Mouse (Mus musculus) neural tube, embryonic 13.5 days (tissue): Measurements from ENCODE around the gene Ace2. TPM values are rescaled to one million over a fixed set of nuclear protein-coding genes. Genes with fewer than 3 reads are reported as not detected.

ENCODE experiments used
- ATAC-seq: fragments of 200-750 bp; cut with Nextera tagmentation; 2 replicates; pipeline ENCODE4 v1.8.0; 2017; ENCODE audit warnings: low read depth, mild to moderate bottlenecking, moderate TSS enrichment, moderate library complexity
- H3K27ac ChIP-seq: fragments of 300-500 bp; sonication (generic); replicated peaks from 2 replicates; pipeline ENCODE4 v1.5.1; 2015; ENCODE audit warnings: moderate library complexity, mild to moderate bottlenecking, inconsistent platforms
- H3K27me3 ChIP-seq: fragments of 300-500 bp; sonication (generic); 2 replicates; pipeline ENCODE4 v1.6.1; 2015; ENCODE audit warnings: mild to moderate bottlenecking, inconsistent platforms
- H3K36me3 ChIP-seq: fragments of 300-500 bp; sonication (generic); 2 replicates; pipeline ENCODE4 v1.6.1; 2015; ENCODE audit warnings: mild to moderate bottlenecking, inconsistent platforms
- H3K4me1 ChIP-seq: fragments of 300-500 bp; sonication (generic); replicated peaks from 2 replicates; pipeline ENCODE4 v1.6.1; 2015; ENCODE audit warnings: inconsistent platforms
- H3K4me2 ChIP-seq: fragments of 300-500 bp; sonication (generic); 2 replicates; pipeline ENCODE4 v1.6.1; 2015; ENCODE audit warnings: inconsistent platforms, mild to moderate bottlenecking, moderate library complexity
- H3K4me3 ChIP-seq: fragments of 300-500 bp; sonication (generic); 2 replicates; pipeline ENCODE4 v1.5.1; 2015; ENCODE audit warnings: mild to moderate bottlenecking, inconsistent platforms
- H3K9ac ChIP-seq: fragments of 300-500 bp; sonication (generic); 2 replicates; pipeline ENCODE4 v1.6.1; 2015; ENCODE audit warnings: moderate library complexity, mild to moderate bottlenecking, inconsistent platforms
- H3K9me3 ChIP-seq: fragments of 300-500 bp; sonication (generic); 2 replicates; pipeline ENCODE4 v1.6.1; 2016; ENCODE audit warnings: inconsistent platforms
- whole genome bisulfite sequencing: fragments of 180-500 bp; shearing (Covaris S2); methylation state at CpG from one replicate; pipeline ENCODE4 v1.1.7; 2015; 5-methylcytosine and 5-hydroxymethylcytosine counted together
- polyA plus RNA-seq: library from polyadenylated mRNA; unstranded; fragments of >200 nt; fragmentation: Nextera tagmentation; extraction: Ambion mirVana; gene quantifications from 2 replicates; pipeline ENCODE4 v1.2.1, GENCODE M21; 2015

Gene Ace2
- not detected in 2 replicates for polyA plus RNA-seq

DNA sequence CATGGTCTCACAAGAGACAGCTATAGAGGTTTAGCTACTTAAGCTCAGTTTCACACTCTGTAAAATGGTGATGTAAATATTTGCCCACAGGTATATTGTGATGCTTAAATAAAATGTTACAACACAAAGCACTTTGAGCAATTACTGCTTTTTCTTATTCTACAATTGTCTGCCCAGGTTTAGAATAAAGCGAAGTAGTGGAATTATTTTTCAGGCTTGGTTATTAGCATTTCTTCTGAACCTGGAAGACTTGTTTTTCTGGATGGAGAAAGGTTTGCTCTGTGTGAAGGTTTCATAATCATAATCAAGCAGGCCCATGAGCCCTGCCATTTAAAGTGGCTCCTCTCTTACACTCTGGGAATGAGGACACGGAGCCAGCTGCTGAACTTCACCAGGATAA lies at the start of gene Ace2:
Gene Ace2 (plus strand): TSS at position 301 of the 400 bp plus-strand sequence.
- WGBS, result 90% methylated on average over 2 of the region's 2 CpGs
- no peak for ATAC-seq
- H3K27me3 ChIP-seq, result peaks cover 30% of the 10 kb centered on the region; the same call in 1 of the 2 replicates
- no peaks in the 10 kb centered on the region for H3K4me1 ChIP-seq
- H3K9me3 ChIP-seq, result no peaks in the 10 kb centered on the region
- no peak within 1 kb of the TSS for H3K4me3 ChIP-seq
- H3K9ac ChIP-seq, result no peak within 1 kb of the TSS
- H3K4me2 ChIP-seq, result no peak within 1 kb of the TSS
- no peak within 1 kb of the TSS for H3K27ac ChIP-seq
- no peaks in the 10 kb centered on the region for H3K36me3 ChIP-seq

GRCm38 (mm10) chrX:164089916-164090315 lies 49.2 kb upstream of the Ace2 start:
- Histone ChIP-seq H3K4me3 (no peak overlapping the region), H3K27me3 (peaks cover 40% of the 10 kb centered on the region), H3K9me3 (no peaks in the 10 kb centered on the region), H3K27ac (no peak overlapping the region), H3K4me2 (no peak overlapping the region), H3K4me1 (no peaks in the 10 kb centered on the region), H3K36me3 (no peaks in the 10 kb centered on the region), H3K9ac (no peak overlapping the region)
- 80% methylated on average over 11 of the region's 11 CpGs for WGBS
- ATAC-seq, result no peak

DNA sequence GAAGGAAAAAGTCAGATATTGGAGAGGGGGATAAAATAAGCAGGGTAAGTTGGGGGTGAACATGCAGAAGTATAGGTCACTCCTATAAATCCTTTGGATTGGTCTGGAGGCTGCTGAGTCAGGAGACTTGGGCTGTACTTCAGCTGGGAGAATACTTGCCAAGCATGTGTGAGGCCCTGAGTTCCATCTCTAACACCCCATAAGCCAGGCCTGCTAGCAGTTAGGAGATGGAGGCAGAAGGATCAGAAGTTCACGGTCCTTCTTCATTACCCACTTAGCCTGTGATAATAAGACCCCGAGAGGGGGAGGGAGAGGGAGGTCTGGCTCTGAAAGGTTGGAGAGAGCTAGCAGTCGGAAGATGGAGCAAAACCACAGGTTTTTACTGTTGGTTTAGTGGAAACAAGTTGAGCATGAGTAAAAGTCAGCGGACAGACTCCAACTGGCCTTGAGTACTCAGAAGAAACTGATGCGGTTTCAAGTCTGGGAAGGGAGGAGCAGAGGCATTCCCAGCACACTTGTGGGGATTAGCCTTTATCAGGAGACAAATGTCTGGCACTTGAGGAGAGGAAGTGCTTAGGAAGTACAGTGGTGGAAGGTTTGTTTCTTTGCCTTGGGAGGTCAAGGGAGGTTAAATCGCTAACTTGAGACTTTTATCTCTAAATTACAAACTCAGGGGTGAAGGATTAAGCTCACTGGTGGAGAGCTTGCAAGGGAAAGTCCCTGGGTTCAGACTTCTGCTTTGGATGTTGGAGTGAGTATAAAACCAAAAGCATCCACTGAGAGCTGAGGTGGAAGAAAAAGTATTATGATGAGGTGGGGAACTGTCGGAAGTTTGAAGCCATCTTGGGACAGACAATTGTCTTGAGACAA lies 46.6 kb upstream of the Ace2 start:
- Histone ChIP-seq H3K36me3 (no peaks in the 10 kb centered on the region), H3K4me1 (no peaks in the 10 kb centered on the region), H3K9me3 (no peaks in the 10 kb centered on the region), H3K4me3 (no peak overlapping the region), H3K27ac (no peak overlapping the region), H3K4me2 (no peak overlapping the region), H3K9ac (no peak overlapping the region), H3K27me3 (peaks cover 43% of the 10 kb centered on the region)
- no peak for ATAC-seq
- 71% methylated on average over 7 of the region's 7 CpGs for WGBS

DNA sequence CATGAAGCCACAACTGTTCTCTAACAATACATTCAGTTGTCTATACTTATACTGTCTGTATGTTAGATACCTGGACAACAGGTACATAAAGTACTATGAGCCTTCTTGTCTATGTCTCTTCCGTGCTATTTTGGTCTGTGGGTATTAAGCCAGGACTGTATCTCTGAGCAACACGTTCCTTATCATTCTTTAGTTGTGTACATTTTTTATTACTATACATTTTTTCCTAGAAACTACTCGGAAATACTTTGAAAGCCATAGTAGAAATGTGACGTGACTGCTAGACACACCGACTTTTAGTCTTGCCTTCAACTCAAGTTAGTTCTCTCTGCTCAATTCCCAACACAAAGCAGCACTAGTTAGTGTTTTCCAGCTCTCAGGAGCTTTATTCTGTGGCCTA lies 45.7 kb upstream of the Ace2 start:
- Histone ChIP-seq H3K9me3 (no peaks in the 10 kb centered on the region), H3K4me1 (no peaks in the 10 kb centered on the region), H3K4me3 (no peak overlapping the region), H3K27ac (no peak overlapping the region), H3K36me3 (no peaks in the 10 kb centered on the region), H3K4me2 (no peak overlapping the region), H3K9ac (no peak overlapping the region), H3K27me3 (peaks cover 40% of the 10 kb centered on the region)
- WGBS, result 83% methylated on average over 5 of the region's 5 CpGs
- no peak for ATAC-seq

DNA sequence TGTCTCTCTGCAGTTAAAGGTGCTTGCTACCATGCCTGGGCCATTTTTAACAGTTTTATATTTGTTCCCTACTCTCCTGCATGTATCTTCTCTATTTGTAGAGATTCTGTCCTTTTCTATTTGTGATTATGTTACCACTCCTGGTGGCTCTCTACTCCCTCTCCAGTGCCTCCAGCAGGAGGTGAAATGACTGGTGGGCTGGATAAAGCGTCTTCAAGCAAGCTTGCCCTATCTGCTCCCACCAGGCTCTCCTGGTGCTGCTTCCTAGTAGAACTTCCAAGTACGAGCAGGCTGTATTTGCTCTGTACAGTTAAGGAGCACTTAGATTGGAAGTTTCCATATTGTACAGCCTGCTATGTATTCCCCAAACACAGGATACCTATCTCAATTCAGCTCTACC lies 43.3 kb upstream of the Ace2 start:
- no peak overlapping the region for H3K9ac ChIP-seq
- H3K9me3 ChIP-seq, result no peaks in the 10 kb centered on the region
- H3K4me1 ChIP-seq, result no peaks in the 10 kb centered on the region
- H3K4me2 ChIP-seq, result no peak overlapping the region
- ATAC-seq, result no peak
- H3K27me3 ChIP-seq, result peaks cover 25% of the 10 kb centered on the region
- no peaks in the 10 kb centered on the region for H3K36me3 ChIP-seq
- whole genome bisulfite sequencing, result 78% methylated on average over 2 of the region's 2 CpGs
- no peak overlapping the region for H3K4me3 ChIP-seq
- H3K27ac ChIP-seq, result no peak overlapping the region

DNA sequence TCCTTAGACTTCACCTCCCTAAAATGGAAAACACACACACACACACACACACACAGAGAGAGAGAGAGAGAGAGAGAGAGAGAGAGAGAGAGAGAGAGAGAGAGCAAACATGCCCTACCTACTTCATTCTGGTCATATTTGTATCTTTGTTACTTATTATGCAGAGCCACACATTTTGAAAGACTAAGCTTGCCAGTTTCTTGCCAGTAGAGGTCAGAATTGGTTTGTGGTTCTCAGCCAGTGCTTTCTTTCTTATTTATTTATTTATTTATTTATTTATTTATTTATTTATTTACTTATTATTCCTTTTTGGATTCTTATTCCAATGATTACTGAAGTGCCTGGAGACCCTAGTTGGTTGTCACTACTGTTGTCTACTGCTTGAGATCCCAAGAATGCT lies 37.6 kb upstream of the Ace2 start:
- Histone ChIP-seq H3K9me3 (no peaks in the 10 kb centered on the region), H3K4me1 (0 out of 2 replicates have a peak, but pooled peaks cover 3% of the 10 kb centered on the region), H3K9ac (no peak overlapping the region), H3K4me2 (no peak overlapping the region), H3K27me3 (peaks cover 10% of the 10 kb centered on the region; the same call in 1 of the 2 replicates), H3K36me3 (no peaks in the 10 kb centered on the region), H3K27ac (no peak overlapping the region), H3K4me3 (no peak overlapping the region)
- ATAC-seq, result no peak

DNA sequence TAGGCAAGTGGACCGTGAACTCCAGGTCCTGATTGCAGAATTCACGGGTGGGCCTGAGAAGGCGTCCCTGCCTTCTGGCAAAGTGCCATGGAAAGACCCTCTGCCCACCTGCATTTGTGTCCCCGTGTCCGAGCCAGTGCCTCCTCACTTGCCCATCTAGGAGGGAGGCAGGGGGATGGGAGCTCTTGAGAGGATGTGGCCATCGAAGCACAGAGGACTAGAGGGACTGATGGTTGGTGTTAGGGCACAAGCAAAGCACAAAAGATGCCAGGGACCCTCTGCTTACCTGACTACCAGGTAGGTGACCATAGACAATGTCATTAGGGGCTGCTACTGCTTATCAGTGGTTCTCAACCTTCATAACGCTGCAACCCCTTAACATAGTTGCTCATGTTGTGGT lies 36.9 kb upstream of the Ace2 start:
- Histone ChIP-seq H3K4me3 (no peak overlapping the region), H3K4me1 (0 out of 2 replicates have a peak, but pooled peaks cover 3% of the 10 kb centered on the region), H3K9ac (no peak overlapping the region), H3K9me3 (no peaks in the 10 kb centered on the region), H3K36me3 (no peaks in the 10 kb centered on the region), H3K27me3 (0 out of 2 replicates have a peak, but pooled peaks cover 10% of the 10 kb centered on the region), H3K4me2 (no peak overlapping the region), H3K27ac (no peak overlapping the region)
- ATAC-seq, result no peak
- WGBS, result 85% methylated on average over 7 of the region's 7 CpGs

- H3K27me3 ChIP-seq, result 0 out of 2 replicates have a peak, but pooled peaks cover 10% of the 10 kb centered on the region
- WGBS, result 53% methylated on average over 6 of the region's 6 CpGs
- no peaks in the 10 kb centered on the region for H3K36me3 ChIP-seq
- H3K4me1 ChIP-seq, result 0 out of 2 replicates have a peak, but pooled peaks cover 3% of the 10 kb centered on the region
- H3K27ac ChIP-seq, result no peak overlapping the region
- no peak overlapping the region for H3K4me3 ChIP-seq
- H3K4me2 ChIP-seq, result no peak overlapping the region
- H3K9me3 ChIP-seq, result no peaks in the 10 kb centered on the region
- ATAC-seq, result no peak; the same call in 1 of the 2 replicates
- H3K9ac ChIP-seq, result no peak overlapping the region
Observed at GRCm38 (mm10) chrX:164102656-164103055, 36.5 kb upstream of the Ace2 start.

GRCm38 (mm10) chrX:164111146-164111545 lies 28.0 kb upstream of the Ace2 start:
- no peak overlapping the region for H3K4me2 ChIP-seq
- H3K4me3 ChIP-seq, result no peak overlapping the region
- H3K36me3 ChIP-seq, result no peaks in the 10 kb centered on the region
- 82% methylated on average over 3 of the region's 3 CpGs for WGBS
- no peaks in the 10 kb centered on the region for H3K9me3 ChIP-seq
- no peak overlapping the region for H3K9ac ChIP-seq
- H3K27ac ChIP-seq, result no peak overlapping the region
- no peak for ATAC-seq
- 0 out of 2 replicates have a peak, but pooled peaks cover 14% of the 10 kb centered on the region for H3K27me3 ChIP-seq
- H3K4me1 ChIP-seq, result no peaks in the 10 kb centered on the region

DNA sequence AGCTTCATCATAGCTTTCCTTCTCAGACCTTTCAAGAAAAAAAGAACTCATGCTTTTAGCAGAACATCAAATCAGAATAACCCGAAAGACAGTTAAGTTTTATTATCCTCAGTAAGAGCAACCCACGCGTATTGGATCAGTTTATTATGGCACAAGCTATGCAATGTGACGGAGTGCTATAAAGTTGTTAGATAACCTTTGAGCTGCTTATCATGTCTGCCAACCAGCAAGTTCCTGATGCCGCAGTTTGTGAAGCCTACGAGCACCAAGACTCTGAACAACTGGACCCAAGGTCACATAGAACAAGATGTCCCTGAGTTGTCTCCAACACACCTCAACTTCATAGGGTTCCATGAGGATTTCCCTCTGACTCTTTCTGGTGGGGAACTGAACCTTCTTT lies 25.4 kb upstream of the Ace2 start:
- no peaks in the 10 kb centered on the region for H3K36me3 ChIP-seq
- 92% methylated on average over 6 of the region's 6 CpGs for WGBS
- H3K4me3 ChIP-seq, result no peak overlapping the region
- no peak for ATAC-seq
- no peaks in the 10 kb centered on the region for H3K4me1 ChIP-seq
- H3K9me3 ChIP-seq, result no peaks in the 10 kb centered on the region
- H3K4me2 ChIP-seq, result no peak overlapping the region
- no peak overlapping the region for H3K27ac ChIP-seq
- H3K9ac ChIP-seq, result no peak overlapping the region
- H3K27me3 ChIP-seq, result peaks cover 14% of the 10 kb centered on the region; the same call in 1 of the 2 replicates

DNA sequence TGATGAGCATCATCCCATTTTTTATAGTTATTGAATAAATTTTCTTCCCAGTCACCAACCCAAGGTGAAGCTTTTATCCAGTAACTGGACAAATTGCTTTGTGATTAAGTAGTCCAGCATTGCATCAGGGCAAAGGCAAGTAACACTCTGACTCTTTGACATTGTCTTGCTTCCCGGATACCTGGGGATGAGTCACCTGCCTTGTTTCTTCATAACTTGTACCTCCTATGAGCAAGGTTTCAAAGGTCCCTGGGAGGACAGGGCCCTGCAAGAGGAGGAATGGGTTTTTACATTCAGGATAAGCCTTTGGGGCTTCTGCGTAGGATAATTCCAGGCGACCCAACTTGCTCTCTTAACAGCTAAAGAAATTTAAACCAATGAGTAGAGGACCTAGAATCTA lies 15.2 kb upstream of the Ace2 start:
- H3K27me3 ChIP-seq, result no peaks in the 10 kb centered on the region; the same call in 1 of the 2 replicates
- H3K27ac ChIP-seq, result no peak overlapping the region
- no peaks in the 10 kb centered on the region for H3K4me1 ChIP-seq
- WGBS, result 92% methylated on average over 3 of the region's 3 CpGs
- no peak overlapping the region for H3K4me3 ChIP-seq
- no peak overlapping the region for H3K9ac ChIP-seq
- no peak for ATAC-seq
- H3K36me3 ChIP-seq, result no peaks in the 10 kb centered on the region
- no peaks in the 10 kb centered on the region for H3K9me3 ChIP-seq
- no peak overlapping the region for H3K4me2 ChIP-seq

DNA sequence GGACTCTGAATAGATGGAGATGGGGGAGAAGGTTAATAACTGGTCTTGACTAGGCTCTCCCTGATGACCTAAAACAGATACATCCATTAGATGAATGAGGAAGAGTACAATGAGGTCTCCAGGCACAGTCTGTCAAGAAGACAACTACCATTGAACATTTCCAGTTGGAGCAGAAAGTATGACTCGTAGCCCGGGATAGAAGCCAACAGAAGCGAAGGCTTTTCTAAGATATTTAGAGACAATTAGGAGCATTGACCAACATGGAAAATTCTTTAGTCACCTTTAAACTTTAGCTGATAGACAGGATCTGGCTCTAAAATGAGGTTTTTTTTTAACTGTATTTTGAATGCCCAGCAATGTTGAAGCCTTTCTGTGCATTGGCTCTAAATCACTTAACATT lies 5.6 kb upstream of the Ace2 start:
- Histone ChIP-seq H3K27ac (no peak overlapping the region), H3K4me1 (no peaks in the 10 kb centered on the region), H3K9ac (no peak overlapping the region), H3K36me3 (no peaks in the 10 kb centered on the region), H3K9me3 (no peaks in the 10 kb centered on the region), H3K4me2 (no peak overlapping the region), H3K27me3 (peaks cover 20% of the 10 kb centered on the region; the same call in 1 of the 2 replicates), H3K4me3 (no peak overlapping the region)
- WGBS, result 94% methylated on average over 3 of the region's 3 CpGs
- ATAC-seq, result no peak
